Mouse (Mus musculus) lung, postnatal 0 days (tissue): ENCODE measurements around the gene Dct. TPM values are rescaled to one million over a fixed set of nuclear protein-coding genes. Genes with fewer than 3 reads are reported as not detected.
A peak's percentile ranks its signal among the peaks of the same experiment; 100 is the strongest.

Experiments
- ATAC-seq: fragments of 200-750 bp; cut with Nextera tagmentation; 2 replicates; pipeline ENCODE4 v1.8.0; 2017; ENCODE audit warnings: moderate library complexity
- DNase-seq: peaks from one replicate; pipeline ENCODE4 v3.0.0-alpha.2; 2016; ENCODE audit warnings: low spot score
- H3K27ac ChIP-seq: fragments of 300-500 bp; sonication (generic); 2 replicates; pipeline ENCODE4 v1.5.1; 2014; ENCODE audit warnings: antibody characterized with exemption, mild to moderate bottlenecking, low read length, mixed read lengths
- H3K27me3 ChIP-seq: fragments of 300-500 bp; sonication (generic); replicated peaks from 2 replicates; pipeline ENCODE4 v1.6.1; 2014; ENCODE audit warnings: low read length, mixed read lengths; ENCODE audit not compliant: insufficient read depth
- H3K36me3 ChIP-seq: fragments of 300-500 bp; sonication (generic); 2 replicates; pipeline ENCODE4 v1.6.1; 2014; ENCODE audit warnings: low read length, mixed read lengths; ENCODE audit not compliant: insufficient read depth
- H3K4me1 ChIP-seq: fragments of 300-500 bp; sonication (generic); 2 replicates; pipeline ENCODE4 v1.6.1; 2014; ENCODE audit warnings: antibody characterized with exemption, low read depth, low read length, mixed read lengths; ENCODE audit not compliant: insufficient read depth
- H3K4me2 ChIP-seq: fragments of 300-500 bp; sonication (generic); replicated peaks from 2 replicates; pipeline ENCODE4 v1.6.1; 2014; ENCODE audit warnings: low read depth, mild to moderate bottlenecking, low read length, moderate library complexity, mixed read lengths
- H3K4me3 ChIP-seq: fragments of 300-500 bp; sonication (generic); 2 replicates; pipeline ENCODE4 v1.5.1; 2014; ENCODE audit warnings: low read depth, low read length
- H3K9ac ChIP-seq: fragments of 300-500 bp; sonication (generic); replicated peaks from 2 replicates; pipeline ENCODE4 v1.6.1; 2014; ENCODE audit warnings: low read depth, mild to moderate bottlenecking
- H3K9me3 ChIP-seq: fragments of 300-500 bp; sonication (generic); 2 replicates; pipeline ENCODE4 v1.6.1; 2016; ENCODE audit warnings: low read length, mixed read lengths
- CTCF ChIP-seq: IDR thresholded peaks from 2 replicates; pipeline ENCODE4 v1.5.1; 2016; ENCODE audit warnings: antibody characterized with exemption, mild to moderate bottlenecking
- EP300 ChIP-seq: IDR thresholded peaks from 2 replicates; pipeline ENCODE4 v1.6.1; 2016; ENCODE audit warnings: antibody characterized with exemption, mild to moderate bottlenecking, control low read depth
- WGBS: fragments of 180-500 bp; shearing (Covaris S2); extraction: QIAGEN DNeasy Blood & Tissue Kit; methylation state at CpG from one replicate; pipeline ENCODE4 v1.1.7; 2014; 5-methylcytosine and 5-hydroxymethylcytosine counted together
- polyA plus RNA-seq: library from polyadenylated mRNA; unstranded; fragments of >200 nt; fragmentation: Nextera tagmentation; extraction: Ambion mirVana; gene quantifications from 2 replicates; pipeline ENCODE4 v1.2.1, GENCODE M21; 2015

The Dct gene
- polyA plus RNA-seq, 1 experiment from 2014 or later = 0.39 TPM

GRCm38 (mm10) chr14:118050431-118050830, 1.6 kb downstream of the Dct start:
- WGBS = 56% methylated on average over 10 of the region's 10 CpGs
- no peak for ATAC-seq

GRCm38 (mm10) chr14:118049648-118050238, 2.3 kb downstream of the Dct start:
- WGBS = 57% methylated on average over 12 of the region's 12 CpGs
- no peak overlapping the region for H3K4me3 ChIP-seq
- no peak for DNase-seq
- no peak overlapping the region for H3K27ac ChIP-seq
- TF ChIP-seq CTCF (no peak), EP300 (no peak)
- no peaks in the 10 kb centered on the region for H3K4me1 ChIP-seq
- no peak overlapping the region for H3K4me2 ChIP-seq
- H3K9me3 ChIP-seq = no peaks in the 10 kb centered on the region
- no peaks in the 10 kb centered on the region for H3K36me3 ChIP-seq
- H3K9ac ChIP-seq = no peak overlapping the region
- ATAC-seq = no peak
- no peaks in the 10 kb centered on the region for H3K27me3 ChIP-seq

More at GRCm38 (mm10) chr14:118050431-118050830, 1.6 kb downstream of the Dct start:
- Histone ChIP-seq H3K27ac (peak overlapping the region; percentile 35; the same call in 1 of the 2 replicates), H3K9ac (no peak overlapping the region), H3K27me3 (no peaks in the 10 kb centered on the region), H3K9me3 (no peaks in the 10 kb centered on the region), H3K4me1 (no peaks in the 10 kb centered on the region), H3K4me2 (no peak overlapping the region), H3K4me3 (no peak overlapping the region), H3K36me3 (no peaks in the 10 kb centered on the region)
- no peak for DNase-seq
- TF ChIP-seq CTCF = no peak
- TF ChIP-seq EP300 = no peak

GRCm38 (mm10) chr14:118042963-118043362, 9.1 kb downstream of the Dct start:
- Histone ChIP-seq H3K9ac (no peak overlapping the region), H3K27me3 (no peaks in the 10 kb centered on the region), H3K4me1 (no peaks in the 10 kb centered on the region), H3K4me2 (no peak overlapping the region), H3K36me3 (no peaks in the 10 kb centered on the region), H3K9me3 (no peaks in the 10 kb centered on the region), H3K27ac (no peak overlapping the region), H3K4me3 (no peak overlapping the region)
- ATAC-seq = no peak
- no peak for TF ChIP-seq EP300
- peak; percentile 23 for TF ChIP-seq CTCF
- WGBS = 89% methylated on average over 17 of the region's 17 CpGs
- DNase-seq = no peak

- Histone ChIP-seq H3K4me2 (no peak overlapping the region), H3K9ac (no peak overlapping the region), H3K9me3 (no peaks in the 10 kb centered on the region), H3K27ac (no peak overlapping the region), H3K36me3 (no peaks in the 10 kb centered on the region), H3K4me1 (no peaks in the 10 kb centered on the region), H3K27me3 (no peaks in the 10 kb centered on the region), H3K4me3 (no peak overlapping the region)
- 82% methylated on average over 18 of the region's 18 CpGs for WGBS
- TF ChIP-seq CTCF (no peak), EP300 (no peak)
- ATAC-seq (no peak), DNase-seq (no peak)
Measured at GRCm38 (mm10) chr14:118042066-118042762, 9.8 kb downstream of the Dct start.

GRCm38 (mm10) chr14:118040550-118041250, 11.3 kb downstream of the Dct start:
- WGBS = 66% methylated on average over 7 of the region's 7 CpGs

GRCm38 (mm10) chr14:118039074-118039473, 13.0 kb downstream of the Dct start:
- DNase-seq = peak; percentile 74
- 72% methylated on average over 3 of the region's 3 CpGs for WGBS
- peak; percentile 65 for ATAC-seq
- H3K36me3 ChIP-seq = no peaks in the 10 kb centered on the region
- H3K4me3 ChIP-seq = no peak overlapping the region
- H3K9me3 ChIP-seq = no peaks in the 10 kb centered on the region
- no peak overlapping the region for H3K27ac ChIP-seq
- TF ChIP-seq CTCF (no peak), EP300 (peak; percentile 45)
- H3K27me3 ChIP-seq = no peaks in the 10 kb centered on the region
- no peak overlapping the region for H3K9ac ChIP-seq
- no peaks in the 10 kb centered on the region for H3K4me1 ChIP-seq
- no peak overlapping the region for H3K4me2 ChIP-seq

More at GRCm38 (mm10) chr14:118040550-118041250, 11.3 kb downstream of the Dct start:
- Histone ChIP-seq H3K27me3 (no peaks in the 10 kb centered on the region), H3K4me3 (no peak overlapping the region), H3K4me2 (no peak overlapping the region), H3K9ac (no peak overlapping the region), H3K9me3 (no peaks in the 10 kb centered on the region), H3K4me1 (no peaks in the 10 kb centered on the region), H3K36me3 (no peaks in the 10 kb centered on the region), H3K27ac (no peak overlapping the region)
- DNase-seq = peak; percentile 55
- ATAC-seq = no peak
- TF ChIP-seq CTCF (no peak), EP300 (no peak)
